Mouse (Mus musculus): ENCODE measurements at regions not wholly inside any gene's neighbourhood (a gene's known extent, or its start where the extent isn't known, plus 50 kb on each side); places are given as distances from the start of the nearest gene placed in this dataset.

DNA sequence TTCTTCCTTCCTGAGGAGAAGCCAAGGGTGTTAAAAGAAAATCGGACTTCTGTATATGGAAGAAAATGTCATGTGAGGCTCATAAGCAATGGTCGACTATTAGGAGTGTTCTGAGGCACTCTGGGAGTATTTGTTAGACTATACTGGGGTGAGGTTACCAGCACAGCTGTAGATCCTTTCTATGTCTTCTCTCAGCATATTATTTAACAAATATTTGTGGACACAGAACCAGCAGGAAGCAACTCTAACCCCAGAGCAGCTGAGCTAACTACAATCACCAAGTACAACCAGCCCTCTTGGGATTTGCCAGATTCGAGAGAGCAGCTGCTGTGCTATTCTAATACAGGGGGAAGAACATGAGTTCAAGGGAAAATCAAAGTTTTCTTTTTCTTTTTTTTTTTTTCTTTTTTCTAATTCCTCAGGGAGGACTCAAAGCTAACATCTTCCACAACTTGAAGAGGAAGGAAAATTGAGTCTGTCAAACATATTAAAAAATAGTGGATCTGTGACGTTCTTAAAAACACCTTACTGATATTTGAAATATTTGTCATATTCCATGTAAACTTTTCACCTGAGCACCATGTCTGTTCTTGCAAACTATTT lies 933.3 kb upstream of the Cited2 start:
- WGBS: 40% methylated on average over 4 of the region's 4 CpGs
- no peak overlapping the region for H3K4me3 ChIP-seq (ENCODE audit: extremely low read depth, insufficient read depth, insufficient read length)
- H3K4me1 ChIP-seq (ENCODE audit: control insufficient read depth, insufficient read depth, insufficient read length): no peaks in the 10 kb centered on the region
- no peak for DNase-seq (ENCODE audit: low read depth in 1 of 2, low spot score in 2 of 2)
- no peak overlapping the region for H3K27ac ChIP-seq (ENCODE audit: insufficient read depth, low read length)
- H3K36me3 ChIP-seq (ENCODE audit: control insufficient read depth, insufficient read depth, low read length): no peaks in the 10 kb centered on the region
- no peak for TF ChIP-seq POLR2A (IDR thresholded peaks at IDR 0.05; ENCODE audit: low read depth, low read length)
- no peak for TF ChIP-seq CTCF (IDR thresholded peaks at IDR 0.05; ENCODE audit: extremely low read depth, insufficient read depth, insufficient read length, insufficient replicate concordance)
- H3K27me3 ChIP-seq (ENCODE audit: control insufficient read depth, insufficient read depth, low read length): no peaks in the 10 kb centered on the region

DNA sequence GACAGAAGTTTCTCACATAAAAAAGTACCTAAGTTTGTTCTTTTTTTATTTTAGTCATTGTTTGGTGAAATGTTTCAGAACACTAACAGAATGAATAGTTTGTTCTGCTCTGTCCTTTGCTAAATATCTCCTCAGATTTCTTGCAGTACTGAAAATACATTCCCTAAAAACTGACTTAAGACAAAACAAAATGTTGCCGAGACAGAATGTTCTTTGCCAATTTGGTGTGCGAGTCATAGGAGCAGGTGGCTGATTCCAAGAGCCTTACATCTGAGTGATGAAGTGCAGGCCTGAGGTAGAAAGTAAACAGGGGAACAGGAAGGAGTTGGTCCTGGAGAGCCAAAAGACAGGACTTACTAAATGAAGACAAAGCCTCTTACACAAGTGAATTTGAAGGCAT lies 919.0 kb upstream of the Cited2 start:
- no peaks in the 10 kb centered on the region for H3K4me1 ChIP-seq (ENCODE audit: control insufficient read depth, insufficient read depth, insufficient read length)
- H3K27ac ChIP-seq (ENCODE audit: insufficient read depth, low read length): no peak overlapping the region
- no peaks in the 10 kb centered on the region for H3K36me3 ChIP-seq (ENCODE audit: control insufficient read depth, insufficient read depth, low read length)
- DNase-seq (ENCODE audit: low read depth in 1 of 2, low spot score in 2 of 2): no peak
- H3K4me3 ChIP-seq (ENCODE audit: extremely low read depth, insufficient read depth, insufficient read length): no peak overlapping the region
- no peak for TF ChIP-seq POLR2A (IDR thresholded peaks at IDR 0.05; ENCODE audit: low read depth, low read length)
- no peak for TF ChIP-seq CTCF (IDR thresholded peaks at IDR 0.05; ENCODE audit: extremely low read depth, insufficient read depth, insufficient read length, insufficient replicate concordance)
- H3K27me3 ChIP-seq (ENCODE audit: control insufficient read depth, insufficient read depth, low read length): no peaks in the 10 kb centered on the region
- 95% methylated on average over 2 of the region's 2 CpGs for WGBS

DNA sequence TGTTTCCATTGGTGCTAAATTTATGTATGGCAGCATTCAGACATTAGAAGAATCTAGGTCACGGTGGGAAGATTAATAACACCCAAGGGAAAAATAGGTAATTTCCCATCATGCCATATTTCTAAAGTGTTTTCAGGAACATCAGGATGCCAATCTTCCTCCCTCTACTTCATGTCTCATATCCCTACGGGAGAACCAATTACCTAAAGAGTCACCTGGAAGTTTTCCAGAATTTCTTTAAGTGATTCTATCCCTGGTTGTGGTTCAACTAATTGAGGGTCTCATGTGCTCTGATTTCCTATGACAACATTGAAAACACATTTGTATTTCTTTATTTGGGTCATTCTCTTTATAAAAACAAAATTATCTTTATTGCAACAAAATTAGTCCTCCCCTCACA lies 912.3 kb upstream of the Cited2 start:
- WGBS: 87% methylated on average over 2 of the region's 2 CpGs
- TF ChIP-seq CTCF (IDR thresholded peaks at IDR 0.05; ENCODE audit: extremely low read depth, insufficient read depth, insufficient read length, insufficient replicate concordance) (no peak), POLR2A (IDR thresholded peaks at IDR 0.05; ENCODE audit: low read depth, low read length) (no peak)
- no peak for DNase-seq (ENCODE audit: low read depth in 1 of 2, low spot score in 2 of 2)

DNA sequence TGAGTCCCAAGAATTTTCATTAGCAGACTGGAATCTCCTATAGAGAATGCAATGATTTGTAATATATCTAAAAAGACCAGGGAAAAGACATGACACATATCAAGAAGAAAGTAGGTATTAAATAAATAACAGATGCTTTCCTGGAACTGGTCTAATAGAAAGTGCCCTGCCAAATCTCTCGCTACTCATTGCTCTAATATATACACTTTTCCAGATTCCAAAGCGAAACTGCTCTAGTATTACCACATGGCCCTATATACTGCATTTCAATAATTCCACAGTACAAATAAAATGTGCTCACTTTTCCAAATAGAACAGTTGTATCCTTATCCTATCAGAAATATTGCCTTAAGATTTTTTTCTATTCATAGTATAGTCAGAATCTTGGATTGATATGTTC lies 909.0 kb upstream of the Cited2 start:
- no peaks in the 10 kb centered on the region for H3K27me3 ChIP-seq (ENCODE audit: control insufficient read depth, insufficient read depth, low read length)
- no peaks in the 10 kb centered on the region for H3K4me1 ChIP-seq (ENCODE audit: control insufficient read depth, insufficient read depth, insufficient read length)
- DNase-seq (ENCODE audit: low read depth in 1 of 2, low spot score in 2 of 2): no peak
- no peak overlapping the region for H3K27ac ChIP-seq (ENCODE audit: insufficient read depth, low read length)
- TF ChIP-seq CTCF (IDR thresholded peaks at IDR 0.05; ENCODE audit: extremely low read depth, insufficient read depth, insufficient read length, insufficient replicate concordance) (no peak), POLR2A (IDR thresholded peaks at IDR 0.05; ENCODE audit: low read depth, low read length) (no peak)
- WGBS: 94% methylated on average over 2 of the region's 2 CpGs
- no peak overlapping the region for H3K4me3 ChIP-seq (ENCODE audit: extremely low read depth, insufficient read depth, insufficient read length)
- H3K36me3 ChIP-seq (ENCODE audit: control insufficient read depth, insufficient read depth, low read length): no peaks in the 10 kb centered on the region

More for the DNA sequence above, 912.3 kb upstream of the Cited2 start:
- Histone ChIP-seq H3K27me3 (ENCODE audit: control insufficient read depth, insufficient read depth, low read length) (no peaks in the 10 kb centered on the region), H3K4me3 (ENCODE audit: extremely low read depth, insufficient read depth, insufficient read length) (no peak overlapping the region), H3K4me1 (ENCODE audit: control insufficient read depth, insufficient read depth, insufficient read length) (no peaks in the 10 kb centered on the region), H3K36me3 (ENCODE audit: control insufficient read depth, insufficient read depth, low read length) (no peaks in the 10 kb centered on the region), H3K27ac (ENCODE audit: insufficient read depth, low read length) (no peak overlapping the region)

DNA sequence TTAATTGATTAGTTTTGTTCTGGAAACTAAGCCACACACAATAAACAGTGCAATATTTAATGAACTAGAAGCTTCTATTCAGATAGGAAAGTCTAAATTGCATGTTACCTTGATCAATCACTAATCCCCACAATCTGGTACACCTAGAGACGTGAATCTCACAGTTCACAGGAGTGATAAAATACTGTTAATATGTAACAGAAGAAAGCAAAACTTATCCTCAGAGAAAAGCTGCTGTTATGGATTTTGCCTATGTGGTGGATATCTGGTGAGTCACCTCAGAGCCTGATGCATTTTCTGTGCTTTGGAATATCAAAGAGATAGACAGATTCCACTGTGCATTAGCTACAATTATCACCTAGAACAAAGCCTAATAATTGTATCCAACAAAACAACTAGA lies 861.5 kb upstream of the Cited2 start:
- TF ChIP-seq POLR2A (IDR thresholded peaks at IDR 0.05; ENCODE audit: low read depth, low read length) (no peak), CTCF (IDR thresholded peaks at IDR 0.05; ENCODE audit: extremely low read depth, insufficient read depth, insufficient read length, insufficient replicate concordance) (no peak)
- H3K27me3 ChIP-seq (ENCODE audit: control insufficient read depth, insufficient read depth, low read length): no peaks in the 10 kb centered on the region
- H3K27ac ChIP-seq (ENCODE audit: insufficient read depth, low read length): no peak overlapping the region
- 93% methylated on average over 1 of the region's 1 CpGs for WGBS
- DNase-seq (ENCODE audit: low read depth in 1 of 2, low spot score in 2 of 2): no peak
- H3K4me1 ChIP-seq (ENCODE audit: control insufficient read depth, insufficient read depth, insufficient read length): no peaks in the 10 kb centered on the region
- no peaks in the 10 kb centered on the region for H3K36me3 ChIP-seq (ENCODE audit: control insufficient read depth, insufficient read depth, low read length)
- no peak overlapping the region; the same call in 1 of the 2 replicates for H3K4me3 ChIP-seq (ENCODE audit: extremely low read depth, insufficient read depth, insufficient read length)

DNA sequence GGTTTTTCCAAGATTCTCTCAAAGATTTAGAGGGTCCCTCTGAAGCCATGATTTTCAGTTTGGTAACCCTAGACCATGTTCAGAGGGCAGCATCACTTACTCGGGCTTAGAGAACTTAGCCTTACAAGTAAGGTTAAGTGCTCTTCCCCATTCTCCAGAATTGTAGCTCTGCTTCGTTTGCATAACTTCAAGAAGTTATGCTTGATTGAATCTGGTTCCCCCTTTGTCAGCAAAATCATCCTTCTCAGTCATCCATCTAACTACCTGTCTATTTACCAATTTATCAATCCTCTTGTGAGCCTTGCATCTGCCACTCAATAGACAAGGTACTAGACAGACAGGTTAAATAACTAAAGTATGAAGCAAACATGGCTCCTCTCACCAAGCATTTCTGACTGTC lies 856.1 kb upstream of the Cited2 start:
- no peak for TF ChIP-seq POLR2A (IDR thresholded peaks at IDR 0.05; ENCODE audit: low read depth, low read length)
- TF ChIP-seq CTCF (IDR thresholded peaks at IDR 0.05; ENCODE audit: extremely low read depth, insufficient read depth, insufficient read length, insufficient replicate concordance): no peak
- no peak overlapping the region for H3K4me3 ChIP-seq (ENCODE audit: extremely low read depth, insufficient read depth, insufficient read length)
- 44% methylated on average over 2 of the region's 2 CpGs for WGBS
- DNase-seq (ENCODE audit: low read depth in 1 of 2, low spot score in 2 of 2): no peak
- no peak overlapping the region for H3K27ac ChIP-seq (ENCODE audit: insufficient read depth, low read length)
- H3K27me3 ChIP-seq (ENCODE audit: control insufficient read depth, insufficient read depth, low read length): no peaks in the 10 kb centered on the region
- H3K4me1 ChIP-seq (ENCODE audit: control insufficient read depth, insufficient read depth, insufficient read length): no peaks in the 10 kb centered on the region
- no peaks in the 10 kb centered on the region for H3K36me3 ChIP-seq (ENCODE audit: control insufficient read depth, insufficient read depth, low read length)

DNA sequence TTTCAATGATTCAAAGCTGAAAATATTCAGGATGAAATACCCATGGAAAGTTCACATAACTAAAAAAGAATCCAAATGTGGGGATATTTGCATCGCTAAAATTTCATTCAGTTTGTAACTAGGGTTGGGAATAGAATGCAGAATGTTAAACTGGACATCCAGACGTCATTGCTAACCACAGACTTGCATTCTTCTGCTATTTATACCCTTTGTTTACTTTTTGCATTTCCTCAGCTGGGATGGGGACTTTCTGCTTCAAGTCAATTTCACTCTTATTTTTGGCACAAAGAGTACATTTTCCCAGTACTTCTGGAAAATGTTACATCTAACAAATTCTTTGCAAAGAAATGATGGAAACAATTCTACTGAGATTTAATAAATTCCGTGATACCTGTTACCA lies 848.9 kb upstream of the Cited2 start:
- no peak for DNase-seq (ENCODE audit: low read depth in 1 of 2, low spot score in 2 of 2)
- H3K36me3 ChIP-seq (ENCODE audit: control insufficient read depth, insufficient read depth, low read length): no peaks in the 10 kb centered on the region
- no peaks in the 10 kb centered on the region for H3K27me3 ChIP-seq (ENCODE audit: control insufficient read depth, insufficient read depth, low read length)
- no peak overlapping the region for H3K4me3 ChIP-seq (ENCODE audit: extremely low read depth, insufficient read depth, insufficient read length)
- TF ChIP-seq POLR2A (IDR thresholded peaks at IDR 0.05; ENCODE audit: low read depth, low read length) (no peak), CTCF (IDR thresholded peaks at IDR 0.05; ENCODE audit: extremely low read depth, insufficient read depth, insufficient read length, insufficient replicate concordance) (no peak)
- no peak overlapping the region for H3K27ac ChIP-seq (ENCODE audit: insufficient read depth, low read length)
- WGBS: 50% methylated on average over 3 of the region's 3 CpGs
- no peaks in the 10 kb centered on the region for H3K4me1 ChIP-seq (ENCODE audit: control insufficient read depth, insufficient read depth, insufficient read length)

Measured in spleen, adult 2 months (tissue).